Mouse (Mus musculus) kidney, embryonic 16.5 days (tissue): Measurements from ENCODE around the gene Vrtn. TPM values are rescaled to one million over a fixed set of nuclear protein-coding genes. Genes with fewer than 3 reads are reported as not detected.
A peak's percentile ranks its signal among the peaks of the same experiment; 100 is the strongest.

Experiments
- ATAC-seq: fragments of 200-750 bp; cut with Nextera tagmentation; 2 replicates; pipeline ENCODE4 v1.8.0; 2017; ENCODE audit warnings: moderate TSS enrichment; ENCODE audit not compliant: low FRiP score, low TSS enrichment
- H3K27ac ChIP-seq: fragments of 300-500 bp; sonication (generic); 2 replicates; pipeline ENCODE4 v1.5.1; 2014; ENCODE audit warnings: low read length
- H3K27me3 ChIP-seq: fragments of 300-500 bp; sonication (generic); 2 replicates; pipeline ENCODE4 v1.6.1; 2014; ENCODE audit warnings: low read length, control low read depth, mixed read lengths; ENCODE audit not compliant: insufficient read depth
- H3K36me3 ChIP-seq: fragments of 300-500 bp; sonication (generic); 2 replicates; pipeline ENCODE4 v1.6.1; 2014; ENCODE audit warnings: low read length, control low read depth, mixed read lengths; ENCODE audit not compliant: insufficient read depth
- H3K4me1 ChIP-seq: fragments of 300-500 bp; sonication (generic); 2 replicates; pipeline ENCODE4 v1.6.1; 2014; ENCODE audit warnings: low read length, control low read depth, mixed read lengths; ENCODE audit not compliant: insufficient read depth
- H3K4me2 ChIP-seq: fragments of 300-500 bp; sonication (generic); replicated peaks from 2 replicates; pipeline ENCODE4 v1.6.1; 2014; ENCODE audit warnings: low read depth, low read length
- H3K4me3 ChIP-seq: fragments of 300-500 bp; sonication (generic); 2 replicates; pipeline ENCODE4 v1.5.1; 2014; ENCODE audit warnings: mild to moderate bottlenecking, low read length
- H3K9ac ChIP-seq: fragments of 300-500 bp; sonication (generic); replicated peaks from 2 replicates; pipeline ENCODE4 v1.6.1; 2014; ENCODE audit warnings: low read length
- H3K9me3 ChIP-seq: fragments of 300-500 bp; sonication (generic); 2 replicates; pipeline ENCODE4 v1.6.1; 2016; ENCODE audit warnings: low read length, control low read depth
- WGBS: fragments of 180-500 bp; shearing (Covaris S2); extraction: QIAGEN DNeasy Blood & Tissue Kit; methylation state at CpG from one replicate; pipeline ENCODE4 v1.1.7; 2014; 5-methylcytosine and 5-hydroxymethylcytosine counted together
- polyA plus RNA-seq: library from polyadenylated mRNA; unstranded; fragments of >200 nt; fragmentation: Nextera tagmentation; extraction: Ambion mirVana; gene quantifications from 2 replicates; pipeline ENCODE4 v1.2.1, GENCODE M21; 2015

Gene Vrtn
- polyA plus RNA-seq, 1 experiment from 2014 or later = not detected

- H3K9me3 ChIP-seq = no peaks in the 10 kb centered on the region
- H3K27me3 ChIP-seq = peaks cover 15% of the 10 kb centered on the region; the same call in 1 of the 2 replicates
- H3K36me3 ChIP-seq = no peaks in the 10 kb centered on the region
- no peak overlapping the region for H3K4me2 ChIP-seq
- no peaks in the 10 kb centered on the region for H3K4me1 ChIP-seq
- H3K9ac ChIP-seq = no peak overlapping the region
- ATAC-seq = no peak
- H3K4me3 ChIP-seq = no peak overlapping the region
- 84% methylated on average over 3 of the region's 3 CpGs for WGBS
- no peak overlapping the region for H3K27ac ChIP-seq
These were observed 35.2 kb downstream of the Vrtn start for GRCm38 (mm10) chr12:84676011-84676410.

DNA sequence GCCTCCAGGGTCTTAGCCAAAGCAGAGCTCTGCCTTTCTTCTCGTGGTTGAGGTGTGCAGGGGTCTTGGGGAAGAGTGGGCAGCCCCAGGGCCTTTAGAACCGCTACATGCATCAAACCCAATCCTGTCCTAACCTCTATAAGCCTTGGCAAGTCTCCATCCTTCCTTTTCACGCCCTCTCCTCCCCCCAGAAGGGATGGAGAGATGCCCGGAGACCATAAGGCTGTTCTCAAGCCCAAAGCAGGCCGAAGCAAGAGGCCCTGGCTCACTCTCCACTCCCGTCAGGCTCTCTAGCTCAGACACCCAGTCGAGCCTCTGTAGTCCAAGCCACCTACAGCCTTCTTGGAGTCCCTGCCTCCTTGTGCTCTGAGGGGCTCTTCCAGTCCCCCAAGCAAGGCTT lies 43.8 kb downstream of the Vrtn start:
- Histone ChIP-seq H3K4me3 (no peak overlapping the region), H3K9me3 (no peaks in the 10 kb centered on the region)
- 70% methylated on average over 7 of the region's 7 CpGs for WGBS

GRCm38 (mm10) chr12:84686176-84686575 lies 45.4 kb downstream of the Vrtn start:
- no peaks in the 10 kb centered on the region for H3K36me3 ChIP-seq
- H3K4me1 ChIP-seq = no peaks in the 10 kb centered on the region
- 39% methylated on average over 4 of the region's 4 CpGs for WGBS
- H3K9me3 ChIP-seq = no peaks in the 10 kb centered on the region
- H3K4me3 ChIP-seq = no peak overlapping the region
- no peak overlapping the region for H3K27ac ChIP-seq
- no peak for ATAC-seq
- H3K9ac ChIP-seq = no peak overlapping the region
- H3K27me3 ChIP-seq = peaks cover 3% of the 10 kb centered on the region; the same call in 1 of the 2 replicates
- no peak overlapping the region for H3K4me2 ChIP-seq

More for the DNA sequence above, 43.8 kb downstream of the Vrtn start:
- ATAC-seq = no peak
- Histone ChIP-seq H3K27me3 (peaks cover 9% of the 10 kb centered on the region; the same call in 1 of the 2 replicates), H3K4me2 (no peak overlapping the region), H3K27ac (no peak overlapping the region), H3K9ac (no peak overlapping the region), H3K36me3 (no peaks in the 10 kb centered on the region), H3K4me1 (no peaks in the 10 kb centered on the region)

GRCm38 (mm10) chr12:84687531-84687930 lies 46.7 kb downstream of the Vrtn start:
- H3K9me3 ChIP-seq = no peaks in the 10 kb centered on the region

DNA sequence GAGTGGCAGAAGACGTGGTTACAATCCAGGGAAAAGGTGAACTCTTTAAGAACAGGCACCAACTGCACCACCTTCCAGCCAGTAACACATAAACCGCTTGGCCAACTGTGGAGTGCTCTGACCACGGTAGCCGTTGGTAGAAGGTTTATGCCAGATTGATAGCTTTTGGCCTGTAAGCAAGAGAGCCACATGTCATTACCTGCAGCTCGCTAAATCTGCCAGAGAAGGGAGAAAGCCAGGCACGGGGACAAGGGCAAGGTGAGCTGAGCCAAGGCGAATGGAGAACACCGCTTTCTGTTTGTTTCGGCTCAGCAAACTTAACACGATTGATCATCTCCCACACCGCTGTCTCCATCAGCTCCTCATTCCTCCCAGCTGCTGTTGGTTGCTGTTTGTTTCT lies 48.2 kb downstream of the Vrtn start:
- ATAC-seq = no peak
- WGBS = 83% methylated on average over 11 of the region's 11 CpGs
- Histone ChIP-seq H3K36me3 (no peaks in the 10 kb centered on the region), H3K9me3 (no peaks in the 10 kb centered on the region), H3K27me3 (peaks cover 3% of the 10 kb centered on the region; the same call in 1 of the 2 replicates), H3K4me3 (no peak overlapping the region), H3K4me1 (no peaks in the 10 kb centered on the region), H3K4me2 (no peak overlapping the region), H3K9ac (no peak overlapping the region), H3K27ac (no peak overlapping the region)

More at GRCm38 (mm10) chr12:84687531-84687930, 46.7 kb downstream of the Vrtn start:
- Histone ChIP-seq H3K9ac (no peak overlapping the region), H3K4me1 (no peaks in the 10 kb centered on the region), H3K27ac (no peak overlapping the region), H3K36me3 (no peaks in the 10 kb centered on the region), H3K4me2 (no peak overlapping the region), H3K4me3 (no peak overlapping the region), H3K27me3 (peaks cover 3% of the 10 kb centered on the region; the same call in 1 of the 2 replicates)
- WGBS = 86% methylated on average over 4 of the region's 4 CpGs
- ATAC-seq = no peak

DNA sequence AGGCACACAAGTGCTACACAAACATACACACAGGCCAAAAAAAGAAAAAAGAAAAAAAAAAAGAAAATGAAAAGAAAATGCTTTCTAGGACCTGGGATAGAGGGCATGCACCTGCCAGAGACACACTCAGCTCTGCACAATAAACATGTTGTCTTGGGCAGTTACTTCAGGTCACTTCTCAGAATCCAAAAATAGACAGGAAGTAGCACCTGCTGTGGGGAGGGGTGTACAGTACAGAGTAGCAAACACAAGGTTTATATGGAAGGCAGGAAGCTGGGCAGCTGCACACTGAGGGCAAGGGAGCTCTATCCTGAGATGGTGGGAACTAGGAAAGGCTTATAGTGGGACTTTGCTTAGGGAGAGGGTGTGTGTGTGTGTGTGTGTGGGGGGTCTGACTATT lies 50.5 kb downstream of the Vrtn start:
- no peak overlapping the region for H3K27ac ChIP-seq
- peaks cover 13% of the 10 kb centered on the region for H3K27me3 ChIP-seq
- no peaks in the 10 kb centered on the region for H3K4me1 ChIP-seq
- H3K9ac ChIP-seq = no peak overlapping the region
- ATAC-seq = no peak
- no peak overlapping the region for H3K4me2 ChIP-seq
- no peaks in the 10 kb centered on the region for H3K36me3 ChIP-seq
- no peaks in the 10 kb centered on the region for H3K9me3 ChIP-seq
- H3K4me3 ChIP-seq = no peak overlapping the region

- peaks cover 19% of the 10 kb centered on the region for H3K27me3 ChIP-seq
- no peak overlapping the region for H3K4me3 ChIP-seq
- H3K9ac ChIP-seq = no peak overlapping the region
- H3K36me3 ChIP-seq = no peaks in the 10 kb centered on the region
- WGBS = 78% methylated on average over 6 of the region's 6 CpGs
- no peaks in the 10 kb centered on the region for H3K4me1 ChIP-seq
- no peak for ATAC-seq
- no peaks in the 10 kb centered on the region for H3K9me3 ChIP-seq
- H3K4me2 ChIP-seq = no peak overlapping the region
- H3K27ac ChIP-seq = no peak overlapping the region
These were observed 51.3 kb downstream of the Vrtn start for GRCm38 (mm10) chr12:84692141-84692540.

DNA sequence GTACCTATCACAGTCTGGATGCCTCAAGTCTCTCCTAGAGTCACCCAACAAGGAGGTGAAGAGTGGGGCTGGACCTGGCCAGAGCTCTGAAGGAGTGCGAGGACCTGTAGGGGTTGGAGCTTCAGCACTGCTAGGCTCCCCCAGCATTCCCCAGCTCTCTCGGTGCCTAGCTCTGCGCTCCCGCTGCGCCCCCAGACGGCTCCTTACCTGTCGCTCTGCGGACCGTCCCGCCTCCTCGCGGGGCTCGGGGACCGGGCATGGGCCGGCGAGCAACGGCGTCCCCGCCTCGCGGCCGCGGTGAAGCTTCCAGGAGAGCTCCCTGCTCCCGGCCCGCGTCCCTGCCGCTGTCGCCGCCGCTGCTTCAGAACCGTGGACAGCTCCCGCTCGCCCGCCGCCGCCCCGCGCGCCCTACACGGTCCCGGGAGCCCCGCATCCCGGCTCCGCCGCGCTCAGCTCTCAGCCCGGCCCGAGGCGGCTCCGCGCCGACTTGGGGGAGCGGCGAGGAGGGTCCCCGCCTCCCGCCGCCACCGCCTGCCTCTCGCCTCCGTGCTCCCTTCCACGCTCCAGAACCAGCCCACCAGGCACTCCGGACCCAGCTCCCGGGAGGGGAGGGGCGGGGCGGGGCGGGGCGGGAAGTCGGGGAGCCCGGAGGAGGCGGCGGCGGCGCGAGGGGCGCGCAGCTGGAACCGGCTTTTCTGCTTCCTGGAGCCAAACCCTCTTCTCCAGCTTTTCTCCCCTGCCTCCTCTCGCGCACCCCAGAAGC lies 57.7 kb downstream of the Vrtn start, which contains the start of gene Syndig1l:
TSS of gene Syndig1l (minus strand) at position 513 of the 763 bp plus-strand sequence.
- H3K9ac ChIP-seq = no peak within 1 kb of the TSS
- peaks cover 68% of the 10 kb centered on the region for H3K27me3 ChIP-seq
- under 1% methylated on average over 35 of the region's 79 CpGs for WGBS

More for the DNA sequence above, 57.7 kb downstream of the Vrtn start, which contains the start of gene Syndig1l:
- ATAC-seq = peak; percentile 88
- H3K27ac ChIP-seq = no peak within 1 kb of the TSS
- no peaks in the 10 kb centered on the region for H3K36me3 ChIP-seq
- peak within 1 kb of the TSS; percentile 96 for H3K4me2 ChIP-seq
- H3K4me1 ChIP-seq = 0 out of 2 replicates have a peak, but pooled peaks cover 3% of the 10 kb centered on the region
- H3K9me3 ChIP-seq = no peaks in the 10 kb centered on the region
- peak within 1 kb of the TSS; percentile 52 for H3K4me3 ChIP-seq
